Mouse (Mus musculus) midbrain, embryonic 11.5 days (tissue): Measurements from ENCODE around the gene Rab6b. TPM values are rescaled to one million over a fixed set of nuclear protein-coding genes. Genes with fewer than 3 reads are reported as not detected.

ENCODE experiments used
- ATAC-seq: fragments of 200-750 bp; cut with Nextera tagmentation; 2 replicates; pipeline ENCODE4 v1.8.0; 2017; ENCODE audit warnings: moderate TSS enrichment, moderate library complexity; ENCODE audit not compliant: low FRiP score
- DNase-seq: peaks from one replicate; pipeline ENCODE4 v3.0.0; 2015; ENCODE audit warnings: low spot score; ENCODE audit errors: missing footprints
- H3K27ac ChIP-seq: fragments of 300-500 bp; sonication (generic); 2 replicates; pipeline ENCODE4 v1.5.1; 2014; ENCODE audit warnings: low read depth, low read length
- H3K27me3 ChIP-seq: fragments of 300-500 bp; sonication (generic); 2 replicates; pipeline ENCODE4 v1.6.1; 2014; ENCODE audit warnings: mild to moderate bottlenecking, low read length, moderate library complexity, mixed read lengths; ENCODE audit not compliant: control insufficient read depth, insufficient read depth
- H3K36me3 ChIP-seq: fragments of 300-500 bp; sonication (generic); 2 replicates; pipeline ENCODE4 v1.6.1; 2014; ENCODE audit warnings: mild to moderate bottlenecking, low read length, moderate library complexity, mixed read lengths; ENCODE audit not compliant: control insufficient read depth, insufficient read depth
- H3K4me1 ChIP-seq: fragments of 300-500 bp; sonication (generic); 2 replicates; pipeline ENCODE4 v1.6.1; 2014; ENCODE audit warnings: low read length; ENCODE audit not compliant: control insufficient read depth, insufficient read depth
- H3K4me2 ChIP-seq: fragments of 300-500 bp; sonication (generic); 2 replicates; pipeline ENCODE4 v1.6.1; 2014; ENCODE audit warnings: mild to moderate bottlenecking, moderate library complexity
- H3K4me3 ChIP-seq: fragments of 300-500 bp; sonication (generic); 2 replicates; pipeline ENCODE4 v1.5.1; 2014; ENCODE audit warnings: low read depth, low read length
- H3K9ac ChIP-seq: fragments of 300-500 bp; sonication (generic); 2 replicates; pipeline ENCODE4 v1.6.1; 2014; ENCODE audit warnings: low read length
- H3K9me3 ChIP-seq: fragments of 300-500 bp; sonication (generic); 2 replicates; pipeline ENCODE4 v1.6.1; 2016; ENCODE audit warnings: low read length; ENCODE audit not compliant: control insufficient read depth
- WGBS: fragments of 180-500 bp; shearing (Covaris S2); extraction: QIAGEN DNeasy Blood & Tissue Kit; methylation state at CpG from one replicate; pipeline ENCODE4 v1.1.7; 2014; 5-methylcytosine and 5-hydroxymethylcytosine counted together
- polyA plus RNA-seq: library from polyadenylated mRNA; unstranded; fragments of >200 nt; fragmentation: Nextera tagmentation; extraction: Ambion mirVana; gene quantifications from 2 replicates; pipeline ENCODE4 v1.2.1, GENCODE M21; 2014

The Rab6b gene
- polyA plus RNA-seq, 1 experiment from 2014 or later = 16.5 TPM

GRCm38 (mm10) chr9:103224721-103225120, 113.1 kb downstream of the Rab6b start:
- WGBS = 92% methylated on average over 7 of the region's 7 CpGs

GRCm38 (mm10) chr9:103225464-103225863, 113.9 kb downstream of the Rab6b start:
- ATAC-seq = no peak
- no peak for DNase-seq
- WGBS = 71% methylated on average over 3 of the region's 3 CpGs

More at GRCm38 (mm10) chr9:103224721-103225120, 113.1 kb downstream of the Rab6b start:
- Histone ChIP-seq H3K9ac (no peak overlapping the region), H3K36me3 (no peaks in the 10 kb centered on the region; the same call in 1 of the 2 replicates), H3K27me3 (no peaks in the 10 kb centered on the region), H3K27ac (no peak overlapping the region), H3K4me1 (no peaks in the 10 kb centered on the region), H3K4me2 (no peak overlapping the region), H3K9me3 (no peaks in the 10 kb centered on the region), H3K4me3 (no peak overlapping the region)
- ATAC-seq = no peak
- DNase-seq = no peak

GRCm38 (mm10) chr9:103226806-103227205, 115.2 kb downstream of the Rab6b start:
- Histone ChIP-seq H3K27me3 (no peaks in the 10 kb centered on the region), H3K4me2 (no peak overlapping the region), H3K4me1 (no peaks in the 10 kb centered on the region), H3K9ac (no peak overlapping the region), H3K36me3 (no peaks in the 10 kb centered on the region), H3K27ac (no peak overlapping the region), H3K9me3 (no peaks in the 10 kb centered on the region), H3K4me3 (no peak overlapping the region)
- DNase-seq (no peak), ATAC-seq (no peak)
- WGBS = 94% methylated on average over 15 of the region's 15 CpGs

More at GRCm38 (mm10) chr9:103225464-103225863, 113.9 kb downstream of the Rab6b start:
- Histone ChIP-seq H3K4me1 (no peaks in the 10 kb centered on the region), H3K4me3 (no peak overlapping the region), H3K4me2 (no peak overlapping the region), H3K27me3 (no peaks in the 10 kb centered on the region), H3K36me3 (no peaks in the 10 kb centered on the region), H3K9ac (no peak overlapping the region), H3K9me3 (no peaks in the 10 kb centered on the region), H3K27ac (no peak overlapping the region)

- ATAC-seq = no peak
Observed at GRCm38 (mm10) chr9:103227760-103228159, 116.2 kb downstream of the Rab6b start.

GRCm38 (mm10) chr9:103228370-103229003, 116.9 kb downstream of the Rab6b start:
- 94% methylated on average over 13 of the region's 13 CpGs for WGBS
- H3K9me3 ChIP-seq = no peaks in the 10 kb centered on the region
- ATAC-seq (no peak), DNase-seq (peak; percentile 79)
- H3K27ac ChIP-seq = no peak overlapping the region
- no peaks in the 10 kb centered on the region for H3K4me1 ChIP-seq
- no peak overlapping the region for H3K4me3 ChIP-seq
- H3K36me3 ChIP-seq = no peaks in the 10 kb centered on the region
- H3K9ac ChIP-seq = no peak overlapping the region
- no peaks in the 10 kb centered on the region for H3K27me3 ChIP-seq
- H3K4me2 ChIP-seq = no peak overlapping the region

More at GRCm38 (mm10) chr9:103227760-103228159, 116.2 kb downstream of the Rab6b start:
- Histone ChIP-seq H3K4me1 (no peaks in the 10 kb centered on the region), H3K9ac (no peak overlapping the region), H3K36me3 (no peaks in the 10 kb centered on the region), H3K4me3 (no peak overlapping the region), H3K9me3 (no peaks in the 10 kb centered on the region), H3K27me3 (no peaks in the 10 kb centered on the region), H3K4me2 (no peak overlapping the region), H3K27ac (no peak overlapping the region)
- DNase-seq = no peak
- WGBS = 90% methylated on average over 16 of the region's 16 CpGs

- no peaks in the 10 kb centered on the region for H3K36me3 ChIP-seq
- no peak overlapping the region for H3K9ac ChIP-seq
- H3K27me3 ChIP-seq = no peaks in the 10 kb centered on the region
- DNase-seq = peak; percentile 77
- H3K9me3 ChIP-seq = no peaks in the 10 kb centered on the region
- no peak overlapping the region for H3K27ac ChIP-seq
- ATAC-seq = no peak
- WGBS = 86% methylated on average over 15 of the region's 15 CpGs
- H3K4me1 ChIP-seq = no peaks in the 10 kb centered on the region
- H3K4me3 ChIP-seq = no peak overlapping the region
- no peak overlapping the region for H3K4me2 ChIP-seq
Observed at GRCm38 (mm10) chr9:103229037-103229867, 117.7 kb downstream of the Rab6b start.

- Histone ChIP-seq H3K36me3 (no peaks in the 10 kb centered on the region), H3K4me1 (no peaks in the 10 kb centered on the region; the same call in 1 of the 2 replicates), H3K9me3 (no peaks in the 10 kb centered on the region), H3K27me3 (no peaks in the 10 kb centered on the region), H3K9ac (peak within 1 kb of the TSS; percentile 13; the same call in 1 of the 2 replicates), H3K4me2 (0 out of 2 replicates have a peak within 1 kb of the TSS, but pooled peaks have one; percentile 0), H3K4me3 (no peak within 1 kb of the TSS), H3K27ac (no peak within 1 kb of the TSS)
- WGBS = 61% methylated on average over 29 of the region's 29 CpGs
- ATAC-seq (peak; percentile 50; the same call in 1 of the 2 replicates), DNase-seq (peak; percentile 86)
Observed at GRCm38 (mm10) chr9:103230151-103230951, 118.8 kb downstream of the Rab6b start, which contains the start of the genes Gm20425 and Trf. TSS of gene Gm20425 (minus strand) at chr9:103230307. TSS of gene Trf (minus strand) at chr9:103230444.

- ATAC-seq (no peak), DNase-seq (no peak)
- Histone ChIP-seq H3K27me3 (no peaks in the 10 kb centered on the region), H3K4me3 (no peak overlapping the region), H3K4me2 (no peak overlapping the region), H3K9ac (no peak overlapping the region), H3K36me3 (no peaks in the 10 kb centered on the region), H3K4me1 (no peaks in the 10 kb centered on the region; the same call in 1 of the 2 replicates), H3K9me3 (no peaks in the 10 kb centered on the region), H3K27ac (no peak overlapping the region)
- WGBS = 88% methylated on average over 7 of the region's 7 CpGs
Observed at GRCm38 (mm10) chr9:103232232-103233005, 120.8 kb downstream of the Rab6b start.
